Mouse (Mus musculus) lung, postnatal 14 days (tissue): ENCODE data around the gene Mthfsl.
A peak's percentile ranks its signal among the peaks of the same experiment; 100 is the strongest.
"Not testable (repeated sequence)": the region's sequence is repeated elsewhere in the genome, so short reads cannot be mapped to it uniquely, and the experiment has no call there.

ENCODE experiments used
- DNase-seq: peaks from one replicate; pipeline ENCODE4 v3.0.0; 2021

The Mthfsl gene

GRCm38 (mm10) chr9:88719989-88720537 is at the start of gene Mthfsl:
Mthfsl (minus strand) TSS chr9:88720296.
- DNase-seq = peak; percentile 32

- not testable (repeated sequence) for DNase-seq
Observed at GRCm38 (mm10) chr9:88769470-88769869, 49.4 kb upstream of the Mthfsl start.

GRCm38 (mm10) chr9:88746687-88747086 is 26.6 kb upstream of the Mthfsl start:
- peak; percentile 58 for DNase-seq

GRCm38 (mm10) chr9:88746046-88746445 is 25.9 kb upstream of the Mthfsl start:
- DNase-seq = not testable (repeated sequence)

- not testable (repeated sequence) for DNase-seq
Observed at GRCm38 (mm10) chr9:88735289-88735688, 15.2 kb upstream of the Mthfsl start.

- peak; percentile 40 for DNase-seq
Observed at GRCm38 (mm10) chr9:88733182-88733581, 13.1 kb upstream of the Mthfsl start.

- not testable (repeated sequence) for DNase-seq
Observed at GRCm38 (mm10) chr9:88732334-88732733, 12.2 kb upstream of the Mthfsl start.

GRCm38 (mm10) chr9:88731728-88732127 is 11.6 kb upstream of the Mthfsl start, which contains the start of gene Bcl2a1d:
Bcl2a1d (minus strand) TSS chr9:88731914.
- not testable (repeated sequence) for DNase-seq

- not testable (repeated sequence) for DNase-seq
Observed at GRCm38 (mm10) chr9:88728311-88728710, 8.2 kb upstream of the Mthfsl start.

GRCm38 (mm10) chr9:88721628-88722027 is 1.5 kb upstream of the Mthfsl start:
- DNase-seq = not testable (repeated sequence)

GRCm38 (mm10) chr9:88719073-88719921 is 799 bp downstream of the Mthfsl start:
- DNase-seq = not testable (repeated sequence)

GRCm38 (mm10) chr9:88718593-88718992 is 1.5 kb downstream of the Mthfsl start:
- not testable (repeated sequence) for DNase-seq

GRCm38 (mm10) chr9:88718140-88718539 is 2.0 kb downstream of the Mthfsl start:
- peak; percentile 55 for DNase-seq

- not testable (repeated sequence) for DNase-seq
Observed at GRCm38 (mm10) chr9:88714515-88714914, 5.6 kb downstream of the Mthfsl start.

- not testable (repeated sequence) for DNase-seq
Observed at GRCm38 (mm10) chr9:88712164-88712749, 7.8 kb downstream of the Mthfsl start.

- not testable (repeated sequence) for DNase-seq
Observed at GRCm38 (mm10) chr9:88710910-88711438, 9.1 kb downstream of the Mthfsl start.

GRCm38 (mm10) chr9:88710439-88710838 is 9.7 kb downstream of the Mthfsl start:
- DNase-seq = not testable (repeated sequence)

- not testable (repeated sequence) for DNase-seq
Observed at GRCm38 (mm10) chr9:88709794-88710193, 10.3 kb downstream of the Mthfsl start.

- DNase-seq = no peak
Observed at GRCm38 (mm10) chr9:88709304-88709703, 10.8 kb downstream of the Mthfsl start.

GRCm38 (mm10) chr9:88706700-88707099 is 13.4 kb downstream of the Mthfsl start:
- no peak for DNase-seq

- DNase-seq = not testable (repeated sequence)
Observed at GRCm38 (mm10) chr9:88705157-88705556, 14.9 kb downstream of the Mthfsl start.

- DNase-seq = not testable (repeated sequence)
Observed at GRCm38 (mm10) chr9:88698746-88699145, 21.4 kb downstream of the Mthfsl start.

- not testable (repeated sequence) for DNase-seq
Observed at GRCm38 (mm10) chr9:88691307-88691706, 28.8 kb downstream of the Mthfsl start.
